Mouse (Mus musculus): ENCODE results near the gene 4932438A13Rik. TPM values are rescaled to one million over a fixed set of nuclear protein-coding genes. Genes with fewer than 3 reads are reported as not detected.
A peak's percentile ranks its signal among the peaks of the same experiment; 100 is the strongest.

The 4932438A13Rik gene
- total RNA-seq, 2 experiments from 2014 or later, result 52.6 to 52.8 TPM

- DNase-seq, result no peak
- intact Hi-C loops (cut with DNase I), result no loop called here
Measured at GRCm38 (mm10) chr3:36917832-36918231, 54.9 kb downstream of the 4932438A13Rik start.

GRCm38 (mm10) chr3:36918322-36918721 is 55.4 kb downstream of the 4932438A13Rik start:
- no peak for DNase-seq

DNA sequence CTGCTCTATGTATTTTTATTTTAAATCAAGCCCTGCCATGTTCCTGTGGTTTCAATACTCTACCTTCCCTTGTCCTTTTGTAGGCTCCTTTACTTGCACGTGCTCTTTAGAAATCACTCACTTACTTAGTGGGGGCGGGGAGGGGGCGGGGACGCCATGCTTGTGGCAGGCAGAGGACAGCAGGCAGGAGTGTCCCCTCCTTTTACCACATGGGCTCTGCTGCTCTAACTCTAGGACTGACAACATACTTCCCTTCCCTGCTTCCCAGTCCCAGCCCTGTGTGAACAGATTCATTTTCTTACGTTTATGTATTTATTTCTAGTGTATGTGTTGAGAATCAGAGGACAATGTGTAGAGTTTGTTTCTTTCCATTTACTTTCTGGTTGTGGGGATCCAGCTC is 78.7 kb downstream of the 4932438A13Rik start:
- DNase-seq, result no peak
- intact Hi-C loops (cut with DNase I), result no loop called here

More at GRCm38 (mm10) chr3:36918322-36918721, 55.4 kb downstream of the 4932438A13Rik start:
- intact Hi-C loops (cut with DNase I), result no loop called here

GRCm38 (mm10) chr3:36942108-36942507 is 79.2 kb downstream of the 4932438A13Rik start:
- no peak for DNase-seq
- intact Hi-C loops (cut with DNase I), result no loop called here

DNA sequence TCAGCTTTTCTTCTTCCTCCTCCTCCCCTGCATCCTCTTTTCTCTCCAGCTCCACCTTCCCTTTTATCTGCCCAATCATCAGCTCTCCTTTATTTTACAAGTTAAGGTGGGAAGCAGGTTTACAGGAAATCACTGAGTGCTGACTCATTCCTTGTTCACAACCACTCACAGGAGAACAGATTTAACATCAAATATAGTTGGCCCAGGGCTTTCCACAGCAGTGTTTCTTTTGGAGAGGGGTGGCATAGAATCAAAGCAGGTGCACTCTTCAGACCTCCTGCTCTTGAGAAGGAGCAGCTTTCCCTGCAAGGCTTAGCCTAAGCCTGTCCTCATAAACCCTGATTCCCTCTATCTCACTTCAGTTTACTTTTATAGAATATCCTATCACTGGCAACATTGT is 80.8 kb downstream of the 4932438A13Rik start:
- intact Hi-C loops (cut with DNase I), result no loop called here

DNA sequence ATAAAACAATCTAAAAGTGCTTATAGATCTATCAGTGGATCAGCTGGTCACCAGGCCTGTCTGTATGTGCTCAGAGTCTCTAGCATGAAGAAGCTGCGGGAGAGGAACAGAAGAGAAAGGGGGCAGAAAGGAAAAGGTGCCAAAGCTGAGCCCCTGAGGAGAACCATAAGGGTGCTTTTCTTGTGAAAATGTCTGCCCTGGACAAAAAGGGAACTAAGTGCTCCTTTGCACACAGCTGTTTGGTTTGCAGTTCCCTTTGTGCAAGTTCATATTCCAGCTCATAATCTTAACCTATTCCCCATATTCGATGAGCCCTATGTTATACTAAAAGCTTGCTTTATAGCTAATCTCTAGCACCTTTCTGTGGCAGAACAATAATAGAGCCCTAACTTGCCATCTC is 175.1 kb downstream of the 4932438A13Rik start:
- DNase-seq, result no peak
- intact Hi-C loops (cut with DNase I), result no loop called here

More for the DNA sequence above, 80.8 kb downstream of the 4932438A13Rik start:
- no peak for DNase-seq

GRCm38 (mm10) chr3:37039811-37040210 is 176.9 kb downstream of the 4932438A13Rik start:
- intact Hi-C loops (cut with DNase I), result no loop called here
- no peak for DNase-seq

GRCm38 (mm10) chr3:37051491-37051890 is 188.6 kb downstream of the 4932438A13Rik start:
- intact Hi-C loops (cut with DNase I), result no loop called here

GRCm38 (mm10) chr3:37063406-37063805 is 200.5 kb downstream of the 4932438A13Rik start, which contains the start of gene Adad1:
Adad1 (plus strand) TSS chr3:37063527.
- DNase-seq, result no peak
- intact Hi-C loops (cut with DNase I), result no loop called here

More at GRCm38 (mm10) chr3:37051491-37051890, 188.6 kb downstream of the 4932438A13Rik start:
- DNase-seq, result no peak

GRCm38 (mm10) chr3:37073211-37073610 is 210.3 kb downstream of the 4932438A13Rik start:
- intact Hi-C loops (cut with DNase I), result loop anchor here (1.0 kb wide), 1 partner anchor 131 kb away; no protein-coding TSS in a partner anchor

DNA sequence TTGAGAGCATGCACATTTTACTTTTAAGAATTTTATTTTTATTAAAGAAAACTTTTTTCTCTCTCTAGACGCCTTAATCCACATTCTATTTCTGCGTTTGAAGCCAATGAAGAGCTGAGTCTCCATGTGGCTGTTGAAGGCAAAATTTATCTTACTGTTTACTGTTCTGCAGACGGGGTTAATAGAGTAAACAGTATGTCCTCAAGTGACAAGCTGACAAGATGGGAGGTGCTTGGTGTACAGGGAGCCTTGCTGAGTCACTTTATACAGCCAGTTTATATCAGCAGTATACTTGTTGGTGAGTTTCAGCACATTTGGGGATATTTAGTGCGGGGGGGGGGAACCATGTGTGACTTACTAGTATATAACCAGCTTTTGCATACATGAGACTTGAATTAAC is 222.0 kb downstream of the 4932438A13Rik start:
- no peak for DNase-seq
- intact Hi-C loops (cut with DNase I), result no loop called here

More at GRCm38 (mm10) chr3:37073211-37073610, 210.3 kb downstream of the 4932438A13Rik start:
- peak; percentile 56 to 62 for DNase-seq

DNA sequence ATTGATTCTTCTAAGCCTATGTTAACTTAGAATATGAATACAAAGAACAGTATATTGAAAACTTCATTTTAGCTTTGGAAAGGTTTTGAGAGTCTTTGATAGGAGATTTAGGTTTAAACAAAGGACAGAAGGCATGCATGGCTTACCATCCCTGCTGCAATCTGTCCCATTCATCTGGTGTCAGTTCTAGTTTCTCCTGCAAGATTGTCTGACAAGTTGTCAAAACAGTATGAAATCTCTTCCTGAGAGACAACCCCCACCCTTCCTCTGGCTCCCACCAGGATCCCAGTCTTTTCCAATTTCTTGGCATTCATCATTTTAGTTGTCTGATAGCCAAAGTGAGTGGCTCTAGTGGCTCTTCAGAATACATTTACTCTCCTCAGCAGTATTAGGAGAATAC is 227.8 kb downstream of the 4932438A13Rik start:
- DNase-seq, result no peak
- intact Hi-C loops (cut with DNase I), result no loop called here

Other genes with a start within 250 kb of the 4932438A13Rik start
- gene Bbs7, start 249.6 kb upstream of the 4932438A13Rik start, total RNA-seq (2021), result 1 to 10 TPM; 5.3 to 8.8 TPM
- 1 to 10 TPM; 5.1 to 7.1 TPM for gene Trpc3, start 172.9 kb upstream of the 4932438A13Rik start, total RNA-seq (2021)
- not detected for gene Adad1, start 200.4 kb downstream of the 4932438A13Rik start, total RNA-seq (2021)